Mouse (Mus musculus) neural tube, embryonic 13.5 days (tissue): ENCODE data around the gene Ap5z1. TPM values are rescaled to one million over a fixed set of nuclear protein-coding genes. Genes with fewer than 3 reads are reported as not detected.
A peak's percentile ranks its signal among the peaks of the same experiment; 100 is the strongest.

Experiments
- ATAC-seq: fragments of 200-750 bp; cut with Nextera tagmentation; 2 replicates; pipeline ENCODE4 v1.8.0; 2017; ENCODE audit warnings: low read depth, mild to moderate bottlenecking, moderate TSS enrichment, moderate library complexity
- H3K27ac ChIP-seq: fragments of 300-500 bp; sonication (generic); replicated peaks from 2 replicates; pipeline ENCODE4 v1.5.1; 2015; ENCODE audit warnings: moderate library complexity, mild to moderate bottlenecking, inconsistent platforms
- H3K27me3 ChIP-seq: fragments of 300-500 bp; sonication (generic); 2 replicates; pipeline ENCODE4 v1.6.1; 2015; ENCODE audit warnings: mild to moderate bottlenecking, inconsistent platforms
- H3K36me3 ChIP-seq: fragments of 300-500 bp; sonication (generic); 2 replicates; pipeline ENCODE4 v1.6.1; 2015; ENCODE audit warnings: mild to moderate bottlenecking, inconsistent platforms
- H3K4me1 ChIP-seq: fragments of 300-500 bp; sonication (generic); replicated peaks from 2 replicates; pipeline ENCODE4 v1.6.1; 2015; ENCODE audit warnings: inconsistent platforms
- H3K4me2 ChIP-seq: fragments of 300-500 bp; sonication (generic); 2 replicates; pipeline ENCODE4 v1.6.1; 2015; ENCODE audit warnings: inconsistent platforms, mild to moderate bottlenecking, moderate library complexity
- H3K4me3 ChIP-seq: fragments of 300-500 bp; sonication (generic); 2 replicates; pipeline ENCODE4 v1.5.1; 2015; ENCODE audit warnings: mild to moderate bottlenecking, inconsistent platforms
- H3K9ac ChIP-seq: fragments of 300-500 bp; sonication (generic); 2 replicates; pipeline ENCODE4 v1.6.1; 2015; ENCODE audit warnings: moderate library complexity, mild to moderate bottlenecking, inconsistent platforms
- H3K9me3 ChIP-seq: fragments of 300-500 bp; sonication (generic); 2 replicates; pipeline ENCODE4 v1.6.1; 2016; ENCODE audit warnings: inconsistent platforms
- WGBS: fragments of 180-500 bp; shearing (Covaris S2); methylation state at CpG from one replicate; pipeline ENCODE4 v1.1.7; 2015; 5-methylcytosine and 5-hydroxymethylcytosine counted together
- polyA plus RNA-seq: library from polyadenylated mRNA; unstranded; fragments of >200 nt; fragmentation: Nextera tagmentation; extraction: Ambion mirVana; gene quantifications from 2 replicates; pipeline ENCODE4 v1.2.1, GENCODE M21; 2015

The Ap5z1 gene
- polyA plus RNA-seq, 1 experiment from 2014 or later: 14.1 TPM

DNA sequence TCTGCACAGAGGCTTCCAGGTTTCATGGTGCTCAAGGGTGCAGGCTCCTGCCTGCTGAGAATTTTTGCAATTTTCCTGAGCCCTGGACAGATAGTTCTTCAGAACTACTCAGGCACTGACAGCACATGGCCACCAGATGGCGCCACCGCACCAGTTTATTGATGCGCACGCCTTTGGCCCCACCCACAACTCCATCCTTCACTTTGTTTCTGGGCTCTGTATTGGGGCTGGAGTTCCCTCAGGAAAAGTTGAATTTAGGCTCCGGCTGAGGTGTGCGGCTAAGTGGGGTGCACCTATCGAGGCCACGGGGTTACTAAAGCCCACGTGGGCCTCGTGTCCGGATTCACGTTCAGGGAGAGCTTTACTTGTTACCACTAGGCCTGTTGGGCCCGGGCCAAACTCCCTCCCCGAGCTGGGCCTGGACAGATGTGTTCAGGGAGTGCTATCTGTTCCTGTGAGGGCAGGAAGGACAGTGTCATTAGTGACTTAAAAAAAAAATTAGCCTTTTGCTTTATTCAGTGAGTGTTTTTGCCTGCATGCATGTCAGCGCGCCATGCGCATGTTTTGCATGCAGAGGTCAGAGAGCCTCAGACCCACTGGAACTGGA lies 15.2 kb downstream of the Ap5z1 start:
- peaks cover 28% of the 10 kb centered on the region for H3K36me3 ChIP-seq
- H3K27me3 ChIP-seq: no peaks in the 10 kb centered on the region
- peak; percentile 28; the same call in 1 of the 2 replicates for ATAC-seq
- H3K27ac ChIP-seq: no peak overlapping the region
- H3K4me2 ChIP-seq: peak overlapping the region; percentile 24; the same call in 1 of the 2 replicates
- H3K9ac ChIP-seq: no peak overlapping the region
- H3K4me3 ChIP-seq: no peak overlapping the region
- WGBS: 31% methylated on average over 17 of the region's 17 CpGs
- no peaks in the 10 kb centered on the region for H3K9me3 ChIP-seq
- H3K4me1 ChIP-seq: peaks cover 13% of the 10 kb centered on the region

DNA sequence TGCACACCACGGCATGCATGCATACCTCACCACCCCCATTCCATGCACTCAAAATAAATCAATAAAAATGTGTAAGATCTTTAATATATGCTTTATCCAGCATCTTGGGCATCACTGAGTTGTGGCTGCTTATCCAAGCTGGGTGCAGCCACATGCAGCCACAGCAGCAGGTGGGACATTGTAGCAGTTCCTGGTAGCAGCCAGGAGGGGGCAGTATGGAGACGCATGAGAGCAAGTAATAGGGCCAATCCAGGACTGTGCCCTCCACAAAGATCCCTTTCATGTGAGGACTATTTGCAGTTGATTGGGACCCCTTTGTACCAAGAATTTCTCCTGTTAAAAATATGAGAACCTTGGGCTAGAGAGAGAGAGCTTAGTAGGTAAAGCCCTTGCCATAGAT lies 18.8 kb downstream of the Ap5z1 start:
- H3K4me3 ChIP-seq: no peak overlapping the region
- no peaks in the 10 kb centered on the region for H3K9me3 ChIP-seq
- H3K4me1 ChIP-seq: peaks cover 5% of the 10 kb centered on the region
- ATAC-seq: no peak
- 0 out of 2 replicates have a peak, but pooled peaks cover 5% of the 10 kb centered on the region for H3K36me3 ChIP-seq
- no peak overlapping the region for H3K4me2 ChIP-seq
- H3K9ac ChIP-seq: no peak overlapping the region
- no peaks in the 10 kb centered on the region for H3K27me3 ChIP-seq
- H3K27ac ChIP-seq: no peak overlapping the region
- whole genome bisulfite sequencing: 64% methylated on average over 2 of the region's 2 CpGs

DNA sequence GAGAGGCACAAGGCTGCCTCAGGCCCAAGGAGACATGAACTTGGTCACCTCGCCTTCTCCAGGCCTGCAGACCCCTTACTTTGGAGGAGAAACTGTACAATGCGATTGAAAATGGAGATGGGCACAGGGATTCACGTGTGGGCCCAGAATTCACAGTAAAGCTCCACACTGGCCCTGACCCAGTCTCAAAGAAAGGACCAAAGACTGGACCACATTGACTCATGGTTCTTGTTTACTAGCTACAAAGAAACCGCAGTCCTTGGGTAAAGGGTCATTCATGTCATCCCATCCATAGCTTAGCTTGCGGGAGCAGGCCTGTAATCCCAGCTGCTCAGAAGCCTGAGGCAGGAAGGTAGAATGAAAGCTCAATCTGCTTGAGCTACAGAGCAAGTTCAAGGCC lies 19.8 kb downstream of the Ap5z1 start:
- WGBS: 94% methylated on average over 5 of the region's 5 CpGs
- no peak overlapping the region for H3K4me2 ChIP-seq

DNA sequence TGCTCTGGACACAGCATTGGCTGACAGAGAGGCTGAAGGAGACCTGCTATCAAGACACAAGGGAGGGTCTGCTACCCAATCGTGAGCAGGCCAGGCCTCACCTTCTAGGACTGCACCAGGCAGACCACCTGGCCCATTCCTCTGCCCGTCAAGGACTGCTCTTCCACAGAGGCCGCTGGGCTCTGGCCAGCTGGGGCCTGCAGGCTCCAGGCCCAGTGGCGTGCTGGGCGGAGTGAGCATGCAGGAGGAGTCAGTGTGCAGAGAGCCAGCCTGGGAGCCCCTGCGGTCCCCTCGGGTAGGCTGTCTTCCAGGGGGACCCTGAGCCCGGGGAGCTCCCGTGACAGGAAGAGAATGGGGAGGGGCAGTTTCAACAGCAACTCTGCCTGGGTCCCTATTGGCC lies 22.9 kb downstream of the Ap5z1 start:
- Histone ChIP-seq H3K4me1 (no peaks in the 10 kb centered on the region), H3K9ac (no peak overlapping the region), H3K4me3 (no peak overlapping the region), H3K4me2 (no peak overlapping the region), H3K9me3 (no peaks in the 10 kb centered on the region), H3K36me3 (0 out of 2 replicates have a peak, but pooled peaks cover 5% of the 10 kb centered on the region), H3K27ac (no peak overlapping the region), H3K27me3 (no peaks in the 10 kb centered on the region)
- WGBS: 69% methylated on average over 9 of the region's 9 CpGs
- ATAC-seq: no peak

More for the DNA sequence above, 19.8 kb downstream of the Ap5z1 start:
- Histone ChIP-seq H3K36me3 (0 out of 2 replicates have a peak, but pooled peaks cover 5% of the 10 kb centered on the region), H3K9ac (no peak overlapping the region), H3K27me3 (no peaks in the 10 kb centered on the region), H3K4me3 (no peak overlapping the region), H3K9me3 (no peaks in the 10 kb centered on the region), H3K27ac (no peak overlapping the region), H3K4me1 (peaks cover 5% of the 10 kb centered on the region)
- no peak for ATAC-seq

DNA sequence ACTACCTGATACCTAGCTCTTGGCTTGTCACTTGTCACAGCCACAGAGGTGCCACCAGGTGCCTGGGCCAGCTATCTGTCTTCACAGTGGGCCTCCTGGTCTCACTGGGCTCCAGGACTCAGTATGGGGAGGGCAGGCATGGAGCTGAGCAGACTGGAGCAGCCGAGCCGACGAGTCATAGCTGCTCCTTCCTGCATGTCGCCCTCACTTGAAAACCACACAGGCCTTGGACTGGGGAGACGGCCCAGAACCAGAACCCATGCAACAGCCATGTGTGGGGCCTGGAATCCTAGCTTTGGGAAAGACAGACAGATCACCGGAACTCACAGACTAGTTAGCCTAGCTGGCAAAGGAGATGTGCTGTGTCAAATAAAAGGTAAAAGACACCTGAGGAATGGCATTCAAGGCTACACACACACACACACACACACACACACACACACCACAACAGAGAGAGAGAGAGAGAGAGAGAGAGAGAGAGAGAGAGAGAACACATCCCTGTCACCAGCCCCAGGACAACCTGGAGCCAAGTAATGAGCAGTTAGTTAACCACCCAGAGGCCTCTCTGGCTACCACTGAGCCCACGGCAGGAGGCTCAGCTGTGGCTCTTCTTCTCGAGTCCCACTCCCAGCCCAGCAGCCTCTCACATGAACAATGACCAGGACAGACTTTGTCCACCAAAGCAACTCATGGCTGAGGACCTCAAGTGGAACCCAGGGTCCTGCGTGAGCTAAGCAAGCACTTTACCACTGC lies 26.4 kb downstream of the Ap5z1 start:
- H3K4me2 ChIP-seq: no peak overlapping the region

DNA sequence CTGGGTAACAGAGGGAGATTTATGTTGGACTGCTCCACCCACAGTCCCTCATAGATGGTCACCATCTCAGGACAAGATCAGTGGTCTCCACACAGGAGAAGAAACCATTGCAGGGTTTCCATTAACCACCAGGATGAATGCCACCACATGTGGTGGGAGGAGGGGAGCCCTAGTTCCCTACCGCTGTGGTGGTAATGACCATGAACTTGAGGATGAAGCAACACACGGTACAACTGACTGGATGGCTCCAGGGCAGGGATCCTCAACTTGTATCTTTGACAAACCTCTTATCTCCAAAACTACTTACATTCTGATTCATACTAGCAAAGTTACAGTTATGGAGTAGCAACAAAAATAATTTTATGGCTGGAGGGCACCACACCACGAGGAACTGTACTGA lies 29.6 kb downstream of the Ap5z1 start:
- Histone ChIP-seq H3K4me1 (peaks cover 7% of the 10 kb centered on the region; the same call in 1 of the 2 replicates), H3K36me3 (peaks cover 13% of the 10 kb centered on the region; the same call in 1 of the 2 replicates), H3K9me3 (no peaks in the 10 kb centered on the region), H3K9ac (no peak overlapping the region), H3K4me3 (no peak overlapping the region), H3K4me2 (no peak overlapping the region), H3K27me3 (no peaks in the 10 kb centered on the region), H3K27ac (no peak overlapping the region)
- WGBS: 75% methylated on average over 3 of the region's 3 CpGs
- ATAC-seq: no peak

More for the DNA sequence above, 26.4 kb downstream of the Ap5z1 start:
- H3K4me3 ChIP-seq: no peak overlapping the region
- H3K36me3 ChIP-seq: peaks cover 13% of the 10 kb centered on the region; the same call in 1 of the 2 replicates
- 75% methylated on average over 9 of the region's 9 CpGs for WGBS
- H3K9ac ChIP-seq: no peak overlapping the region
- H3K27me3 ChIP-seq: no peaks in the 10 kb centered on the region
- H3K27ac ChIP-seq: no peak overlapping the region
- no peak for ATAC-seq
- H3K4me1 ChIP-seq: peaks cover 1% of the 10 kb centered on the region; the same call in 1 of the 2 replicates
- no peaks in the 10 kb centered on the region for H3K9me3 ChIP-seq

DNA sequence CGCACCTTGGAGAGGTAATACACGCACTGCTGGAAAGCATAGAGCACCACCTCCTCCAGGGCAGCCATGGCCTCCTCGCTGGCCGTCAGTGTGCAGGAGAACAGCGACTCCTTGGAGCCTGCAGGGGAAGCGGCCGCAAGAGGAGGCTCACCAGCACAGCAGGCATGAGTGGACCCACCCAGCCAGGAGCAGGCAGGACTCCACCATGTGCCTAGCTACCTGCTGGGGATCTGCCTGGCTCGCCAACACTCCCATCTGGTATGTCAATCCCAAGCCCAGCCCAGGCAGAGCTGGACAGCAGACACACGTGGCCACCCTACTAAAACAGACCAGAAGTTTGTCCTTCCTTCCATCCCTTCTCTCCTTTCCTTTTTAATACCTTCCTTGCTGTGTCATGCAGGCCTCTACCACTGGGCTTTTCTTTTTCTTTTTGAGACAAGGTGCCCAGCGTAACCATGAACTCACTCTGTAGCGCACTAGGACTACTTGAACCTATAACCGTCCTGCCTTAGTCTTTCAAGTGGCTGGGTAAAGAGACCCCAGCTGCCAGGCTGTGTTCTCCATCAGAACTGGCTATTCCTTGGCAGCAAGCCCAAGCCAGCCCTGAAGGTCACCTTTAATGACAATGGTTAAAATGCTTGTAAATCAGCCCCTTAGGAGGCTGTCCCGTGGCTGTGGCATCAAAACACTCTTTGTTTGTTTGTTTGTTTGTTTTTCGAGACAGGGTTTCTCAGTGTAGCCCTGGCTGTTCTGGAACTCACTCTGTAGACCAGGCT lies 31.8 kb downstream of the Ap5z1 start:
- no peak for ATAC-seq
- WGBS: 55% methylated on average over 14 of the region's 14 CpGs
- H3K27ac ChIP-seq: no peak overlapping the region

DNA sequence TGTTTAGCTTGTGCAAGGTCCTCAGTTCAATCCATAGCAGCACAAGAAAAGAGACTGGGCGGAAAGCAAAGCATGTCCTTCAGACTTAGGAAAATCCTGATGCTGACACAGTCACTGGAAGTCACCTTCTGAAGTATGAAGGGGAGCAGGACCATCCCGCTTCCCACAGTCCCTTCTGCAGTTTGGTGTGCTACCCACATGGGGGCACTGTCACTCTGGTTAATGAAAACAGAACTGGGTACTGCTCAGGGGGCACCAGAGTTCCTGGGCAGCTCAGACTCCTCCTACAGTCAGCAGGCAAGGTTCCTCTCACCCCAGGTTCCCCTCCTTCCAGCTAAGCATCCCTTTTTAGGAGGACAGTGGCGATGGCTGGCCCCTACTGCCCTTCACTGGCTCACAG lies 35.2 kb downstream of the Ap5z1 start:
- H3K9ac ChIP-seq: no peak overlapping the region
- H3K27me3 ChIP-seq: no peaks in the 10 kb centered on the region
- no peaks in the 10 kb centered on the region for H3K9me3 ChIP-seq
- peaks cover 7% of the 10 kb centered on the region; the same call in 1 of the 2 replicates for H3K36me3 ChIP-seq
- no peak overlapping the region for H3K27ac ChIP-seq
- H3K4me1 ChIP-seq: peaks cover 10% of the 10 kb centered on the region; the same call in 1 of the 2 replicates
- no peak overlapping the region for H3K4me2 ChIP-seq
- WGBS: 39% methylated on average over 3 of the region's 3 CpGs
- ATAC-seq: no peak
- H3K4me3 ChIP-seq: no peak overlapping the region

More for the DNA sequence above, 31.8 kb downstream of the Ap5z1 start:
- H3K36me3 ChIP-seq: peaks cover 13% of the 10 kb centered on the region; the same call in 1 of the 2 replicates
- H3K9me3 ChIP-seq: no peaks in the 10 kb centered on the region
- H3K4me2 ChIP-seq: no peak overlapping the region
- no peak overlapping the region for H3K4me3 ChIP-seq
- no peak overlapping the region for H3K9ac ChIP-seq
- peaks cover 7% of the 10 kb centered on the region; the same call in 1 of the 2 replicates for H3K4me1 ChIP-seq
- no peaks in the 10 kb centered on the region for H3K27me3 ChIP-seq

DNA sequence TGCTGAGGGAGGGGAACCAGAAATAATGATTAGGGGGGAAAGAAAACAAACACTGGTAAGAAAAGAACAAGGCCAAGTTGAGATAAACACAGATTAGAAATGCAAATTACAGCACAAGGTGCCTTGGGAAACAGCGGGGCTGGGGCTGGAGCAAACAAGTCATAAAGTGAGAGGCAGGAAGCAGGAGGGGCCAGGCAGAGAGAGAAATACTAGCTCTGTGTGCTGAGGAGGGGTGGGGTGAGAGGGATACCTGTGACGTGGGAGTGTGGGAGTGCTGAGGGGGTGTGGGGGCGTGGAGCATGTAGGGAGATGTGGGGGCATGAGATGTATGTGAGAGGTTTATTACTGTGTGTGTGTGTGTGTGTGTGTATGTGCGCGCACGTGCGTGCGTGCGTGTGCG lies 37.2 kb downstream of the Ap5z1 start:
- WGBS: 78% methylated on average over 10 of the region's 10 CpGs
- H3K4me1 ChIP-seq: peaks cover 4% of the 10 kb centered on the region; the same call in 1 of the 2 replicates

DNA sequence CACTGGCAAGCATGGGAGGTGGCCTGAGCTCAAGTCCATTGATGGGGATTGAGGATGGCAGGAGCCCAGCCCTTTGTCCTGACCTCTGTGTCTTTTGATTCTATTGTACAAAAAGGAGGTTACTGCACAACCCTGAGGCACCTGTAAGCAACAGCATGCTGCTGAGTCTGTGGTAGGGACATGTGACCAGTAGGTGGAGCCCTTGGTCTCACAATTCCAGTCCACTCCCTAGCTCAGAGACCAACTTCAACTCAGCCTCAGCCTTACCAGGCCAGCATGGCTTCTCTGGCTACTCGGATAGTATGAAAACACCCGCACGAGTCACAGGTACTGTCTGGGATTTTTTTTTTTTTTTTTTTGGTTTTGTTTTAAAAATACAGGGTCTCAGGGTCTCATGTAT lies 38.7 kb downstream of the Ap5z1 start:
- Histone ChIP-seq H3K4me2 (no peak overlapping the region), H3K36me3 (peaks cover 14% of the 10 kb centered on the region), H3K9ac (no peak overlapping the region), H3K4me3 (no peak overlapping the region), H3K27me3 (no peaks in the 10 kb centered on the region), H3K27ac (no peak overlapping the region), H3K9me3 (no peaks in the 10 kb centered on the region), H3K4me1 (peaks cover 4% of the 10 kb centered on the region; the same call in 1 of the 2 replicates)
- WGBS: 6% methylated on average over 3 of the region's 3 CpGs
- peak; percentile 91 for ATAC-seq

More for the DNA sequence above, 37.2 kb downstream of the Ap5z1 start:
- Histone ChIP-seq H3K4me2 (no peak overlapping the region), H3K27me3 (no peaks in the 10 kb centered on the region), H3K4me3 (no peak overlapping the region), H3K9me3 (no peaks in the 10 kb centered on the region), H3K9ac (no peak overlapping the region), H3K36me3 (peaks cover 6% of the 10 kb centered on the region), H3K27ac (no peak overlapping the region)
- ATAC-seq: no peak

DNA sequence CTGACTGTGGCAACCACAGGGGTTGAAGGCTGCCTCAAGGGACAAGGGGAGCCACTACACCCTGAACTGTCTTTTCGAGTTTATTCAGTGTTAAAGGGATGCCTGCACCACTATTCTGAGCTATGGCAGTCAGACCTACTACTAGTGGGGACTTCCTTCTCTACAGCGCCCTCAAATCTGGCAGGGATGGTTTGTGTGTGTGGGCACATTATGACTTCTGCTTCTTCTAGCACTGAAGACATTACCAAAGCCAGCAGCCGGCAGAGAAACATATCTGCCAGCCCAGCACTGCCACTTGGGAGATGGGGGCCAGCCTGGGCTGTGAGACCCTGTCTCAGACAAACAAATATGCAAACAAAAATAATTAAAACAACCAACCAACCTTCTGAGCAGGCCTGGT lies 40.4 kb downstream of the Ap5z1 start:
- Histone ChIP-seq H3K4me3 (no peak overlapping the region), H3K36me3 (peaks cover 10% of the 10 kb centered on the region; the same call in 1 of the 2 replicates), H3K4me2 (no peak overlapping the region), H3K27ac (no peak overlapping the region), H3K27me3 (no peaks in the 10 kb centered on the region), H3K9me3 (no peaks in the 10 kb centered on the region), H3K4me1 (peaks cover 19% of the 10 kb centered on the region), H3K9ac (no peak overlapping the region)
- no peak for ATAC-seq
- 81% methylated on average over 3 of the region's 3 CpGs for WGBS
